Mouse (Mus musculus) CH12.LX (cell line): Measurements from ENCODE around the gene Ap1g1.

Experiments
- E2F4 ChIP-seq: IDR thresholded peaks from 2 replicates; pipeline ENCODE4 v1.6.1; 2011; ENCODE audit warnings: low read depth, low read length, improper control_type of control experiment; ENCODE audit not compliant: insufficient replicate concordance
- ETS1 ChIP-seq: conservative IDR thresholded peaks from 2 replicates; pipeline ENCODE4 v1.6.1; 2012; ENCODE audit warnings: low read depth, mild to moderate bottlenecking, inconsistent platforms, low read length, improper control_type of control experiment, moderate library complexity

DNA sequence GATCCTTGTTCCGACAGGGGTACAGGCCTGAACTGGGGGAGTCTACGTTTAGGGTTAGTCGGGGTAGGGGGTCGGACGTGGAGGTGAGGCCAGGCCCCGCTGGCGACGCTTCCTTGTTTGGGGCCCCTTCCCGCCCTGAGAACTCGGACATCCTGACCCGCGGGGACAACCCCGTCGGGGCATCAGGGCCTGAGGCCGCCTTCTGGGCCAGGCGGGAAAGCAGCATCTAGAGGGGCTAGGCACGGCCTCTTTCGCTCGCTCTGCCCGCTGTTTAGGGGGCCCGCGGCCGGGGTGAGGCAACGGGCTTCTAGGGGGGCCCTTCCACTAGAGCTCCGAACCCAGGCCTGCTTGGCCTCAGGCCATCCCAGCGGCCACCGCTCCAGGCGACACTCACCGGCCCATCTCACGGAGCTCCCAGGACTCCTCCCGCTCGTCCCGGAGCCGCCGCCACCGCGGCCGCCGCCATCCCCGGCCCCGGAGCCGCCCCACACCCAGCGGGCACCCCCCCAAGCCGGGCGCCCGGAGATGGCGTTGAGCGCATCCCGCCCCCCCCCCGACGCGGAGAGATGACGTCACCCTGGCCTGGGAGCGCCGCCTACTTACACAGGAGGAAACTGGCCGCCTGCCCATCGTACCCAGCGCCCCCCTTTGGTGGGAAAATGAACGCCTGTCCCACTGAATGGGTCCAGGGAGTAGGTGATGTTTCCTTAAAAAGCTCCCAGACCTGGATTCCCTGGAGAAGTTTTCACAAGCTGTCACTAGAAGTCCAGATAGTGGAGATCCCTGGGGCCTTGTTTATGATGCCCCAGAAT is 40.9 kb upstream of the Ap1g1 start, which contains the start of gene Atxn1l:
- TF ChIP-seq ETS1 (peak; percentile 9; the same call in 1 of the 2 replicates), E2F4 (no peak)
